Mouse (Mus musculus): ENCODE results near the gene Lbx1. TPM values are rescaled to one million over a fixed set of nuclear protein-coding genes. Genes with fewer than 3 reads are reported as not detected.

Gene Lbx1
- polyA plus RNA-seq, 1 experiment from 2014 or later, result not detected

DNA sequence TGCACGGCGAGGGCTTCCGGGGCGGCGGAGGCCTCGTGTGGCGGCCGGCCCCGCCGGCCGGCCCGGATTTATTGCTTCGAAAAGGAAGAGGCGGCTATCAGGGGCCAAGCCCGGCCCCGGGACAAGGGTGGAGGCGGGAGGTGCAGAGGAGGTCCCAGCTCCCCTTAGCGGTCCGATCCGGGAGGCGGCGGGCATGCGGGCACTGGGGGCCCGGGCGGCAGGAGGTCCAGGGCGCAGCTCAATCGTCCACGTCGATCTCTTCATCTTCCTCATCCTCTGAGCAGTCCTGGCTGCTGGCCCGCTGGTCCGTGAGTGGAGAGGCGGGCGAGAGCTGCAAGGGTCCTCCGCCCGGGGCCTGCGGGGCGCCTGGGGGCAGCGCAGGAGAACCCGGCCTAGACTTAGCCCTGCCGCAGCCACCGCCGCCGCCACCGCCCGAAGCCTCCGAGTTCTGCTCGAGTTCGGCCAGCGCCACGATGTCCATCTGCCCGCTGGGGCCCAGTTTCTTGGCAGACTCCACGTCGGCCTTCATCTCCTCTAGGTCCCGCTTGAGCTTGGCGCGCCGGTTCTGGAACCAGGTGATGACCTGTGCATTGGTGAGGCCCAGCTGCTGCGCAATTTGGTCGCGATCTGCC, 2.0 kb downstream of the Lbx1 start:
- Histone ChIP-seq H3K27ac (replicated peaks) (no peak overlapping the region), H3K4me3 (replicated peaks) (no peak overlapping the region), H3K27me3 (peaks cover 100% of the 10 kb centered on the region), H3K4me1 (replicated peaks) (peaks cover 37% of the 10 kb centered on the region), H3K36me3 (replicated peaks) (no peaks in the 10 kb centered on the region), H3K9me3 (replicated peaks) (no peaks in the 10 kb centered on the region), H3K4me2 (peak overlapping the region; percentile 18; the same call in 1 of the 2 replicates), H3K9ac (no peak overlapping the region)
- WGBS (ENCODE audit: insufficient replicate concordance), result 2% methylated on average over 60 of the region's 60 CpGs
- ATAC-seq (ENCODE audit: insufficient read depth), result no peak

DNA sequence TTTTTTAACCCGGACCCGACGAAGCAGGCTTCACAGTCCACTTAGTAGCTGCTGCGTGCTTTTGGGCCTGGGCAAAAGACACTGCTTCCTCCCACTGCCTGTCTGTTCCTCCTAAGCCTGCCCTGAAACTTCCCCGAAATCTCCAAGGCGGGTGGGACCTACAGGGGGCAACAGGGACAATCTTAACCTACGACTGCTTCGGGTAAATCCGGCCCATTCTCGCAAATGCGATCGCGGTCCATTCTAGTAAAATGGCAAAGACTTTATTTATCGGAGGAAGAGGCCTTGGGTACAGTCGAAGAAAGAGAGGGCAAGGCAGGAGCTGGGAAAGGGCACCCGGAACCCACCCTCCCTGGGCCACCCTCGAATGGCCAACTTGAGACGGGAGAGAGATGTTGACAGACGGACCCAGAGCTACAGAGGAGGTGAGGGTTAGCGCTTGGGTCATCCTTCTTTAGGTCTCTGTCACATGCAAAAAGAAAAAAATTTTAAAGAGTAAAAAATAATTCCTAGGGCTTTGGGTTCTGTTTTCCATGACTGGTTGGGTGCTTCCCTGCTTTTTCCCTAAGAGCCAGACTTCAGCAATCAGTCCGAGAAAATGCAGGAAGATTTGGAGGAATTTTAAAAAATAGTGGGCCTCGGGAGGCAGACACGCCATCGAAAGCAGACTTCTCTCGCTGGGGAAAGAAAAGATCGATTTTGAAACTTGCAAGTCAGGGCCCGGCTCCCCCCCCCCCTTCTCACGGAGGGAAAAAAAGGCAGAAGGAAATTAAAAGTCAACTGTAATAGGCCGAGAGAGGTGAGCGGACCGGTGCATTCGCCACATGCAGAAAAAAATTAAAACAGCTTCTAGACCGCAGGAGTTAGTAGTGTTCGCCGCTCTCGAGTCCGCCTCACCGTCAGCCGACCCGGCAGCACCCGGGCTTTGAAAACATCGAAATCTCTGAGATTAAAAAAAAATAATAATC, 2.9 kb downstream of the Lbx1 start:
- Histone ChIP-seq H3K9ac (no peak overlapping the region), H3K4me2 (peak overlapping the region; percentile 18; the same call in 1 of the 2 replicates), H3K27me3 (peaks cover 100% of the 10 kb centered on the region), H3K9me3 (replicated peaks) (no peaks in the 10 kb centered on the region), H3K36me3 (replicated peaks) (no peaks in the 10 kb centered on the region), H3K27ac (replicated peaks) (no peak overlapping the region), H3K4me3 (replicated peaks) (no peak overlapping the region), H3K4me1 (replicated peaks) (peaks cover 37% of the 10 kb centered on the region)
- 1% methylated on average over 42 of the region's 42 CpGs for WGBS (ENCODE audit: insufficient replicate concordance)
- no peak for ATAC-seq (ENCODE audit: insufficient read depth)

DNA sequence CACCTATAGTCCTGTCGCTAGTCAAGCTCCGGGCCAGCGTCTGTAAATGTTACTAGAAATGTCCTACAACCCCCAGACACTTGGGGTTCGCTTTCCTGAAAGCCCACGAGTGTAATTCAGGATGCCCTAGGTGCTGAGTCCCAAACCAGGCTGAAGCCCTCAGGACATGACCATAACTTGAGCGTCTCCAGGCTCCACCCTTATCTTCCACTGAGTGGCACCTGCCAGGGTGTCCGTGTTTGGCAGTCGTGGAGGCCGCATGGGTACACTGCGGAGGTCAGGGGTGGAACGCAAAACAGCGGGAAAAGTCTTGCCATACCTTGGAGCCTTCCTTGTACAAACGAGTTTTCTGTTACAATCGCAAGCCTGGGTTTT, 3.6 kb downstream of the Lbx1 start:
- ATAC-seq (ENCODE audit: insufficient read depth), result no peak
- peaks cover 100% of the 10 kb centered on the region for H3K27me3 ChIP-seq
- peaks cover 37% of the 10 kb centered on the region for H3K4me1 ChIP-seq (replicated peaks)
- 2% methylated on average over 14 of the region's 14 CpGs for WGBS (ENCODE audit: insufficient replicate concordance)
- H3K27ac ChIP-seq (replicated peaks), result no peak overlapping the region
- no peak overlapping the region for H3K9ac ChIP-seq
- 0 out of 2 replicates have a peak overlapping the region, but pooled peaks have one; percentile 7 for H3K4me2 ChIP-seq
- no peaks in the 10 kb centered on the region for H3K9me3 ChIP-seq (replicated peaks)
- H3K36me3 ChIP-seq (replicated peaks), result no peaks in the 10 kb centered on the region
- H3K4me3 ChIP-seq (replicated peaks), result no peak overlapping the region

DNA sequence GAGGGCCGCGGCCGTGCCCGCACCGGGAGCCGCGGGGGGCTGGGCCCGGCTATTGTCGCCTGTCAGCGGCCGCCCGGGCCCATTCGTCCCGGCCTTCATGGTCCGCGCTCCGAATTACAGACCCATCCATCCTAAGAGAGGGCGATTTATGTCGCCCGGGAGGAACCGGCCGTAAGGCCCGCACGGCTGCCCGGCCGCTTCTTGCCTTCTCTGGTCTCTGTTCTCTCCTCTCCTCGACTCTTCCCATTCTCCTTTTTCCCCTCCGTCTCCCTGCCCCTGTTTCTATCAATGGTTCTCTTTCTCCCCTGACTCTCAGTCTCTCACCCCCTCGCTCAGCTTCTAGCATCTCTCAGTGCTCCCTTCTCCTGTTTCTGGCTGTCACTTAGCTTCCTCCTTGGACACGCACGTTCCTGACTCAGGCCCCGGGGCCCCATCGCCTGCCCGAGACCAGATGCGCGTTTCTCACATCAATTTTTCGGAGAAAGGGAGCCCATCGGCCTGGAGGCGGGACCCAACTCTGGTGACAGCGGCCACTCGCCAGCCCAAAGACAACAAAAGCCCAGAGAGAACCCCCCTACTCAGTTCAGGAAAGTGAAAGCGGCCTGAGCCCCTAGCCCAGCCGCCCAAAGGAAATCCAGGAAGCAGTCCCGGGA, 4.1 kb downstream of the Lbx1 start:
- Histone ChIP-seq H3K4me2 (peak overlapping the region; percentile 7), H3K9ac (no peak overlapping the region), H3K36me3 (replicated peaks) (no peaks in the 10 kb centered on the region), H3K27ac (replicated peaks) (no peak overlapping the region), H3K4me1 (replicated peaks) (peaks cover 34% of the 10 kb centered on the region), H3K9me3 (replicated peaks) (no peaks in the 10 kb centered on the region), H3K4me3 (replicated peaks) (no peak overlapping the region; the same call in 1 of the 2 replicates), H3K27me3 (peaks cover 100% of the 10 kb centered on the region)
- 1% methylated on average over 43 of the region's 44 CpGs for WGBS (ENCODE audit: insufficient replicate concordance)
- ATAC-seq (ENCODE audit: insufficient read depth), result no peak

DNA sequence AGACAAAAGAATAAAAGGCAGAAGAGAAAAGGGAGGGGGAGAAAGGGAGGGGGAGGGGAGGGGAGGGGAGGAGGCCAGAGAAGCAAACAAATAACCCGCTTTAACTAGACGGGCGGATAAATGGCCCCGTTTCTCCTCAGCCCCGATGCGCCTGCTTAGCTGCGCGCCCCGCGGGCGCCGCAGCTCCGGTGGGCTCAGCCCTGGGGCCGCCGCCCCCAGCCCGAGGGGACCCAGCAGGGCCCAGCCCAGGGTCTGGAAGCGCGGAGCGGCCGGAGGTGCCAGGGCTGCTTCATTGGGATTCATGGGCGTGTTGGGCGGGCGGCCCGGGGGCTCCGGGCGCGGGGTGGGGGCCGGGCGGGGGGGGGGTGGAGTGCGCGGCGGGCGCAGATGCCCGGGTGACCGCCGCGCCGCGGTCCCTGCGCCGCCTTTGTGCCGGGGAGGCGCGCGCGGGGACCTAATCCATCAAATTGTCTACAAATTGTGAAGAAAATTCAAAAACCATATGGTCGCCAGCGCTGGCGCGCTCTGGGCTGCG, 4.7 kb downstream of the Lbx1 start:
- Histone ChIP-seq H3K27me3 (peaks cover 100% of the 10 kb centered on the region), H3K4me2 (no peak overlapping the region; the same call in 1 of the 2 replicates), H3K9me3 (replicated peaks) (no peaks in the 10 kb centered on the region), H3K9ac (no peak overlapping the region), H3K27ac (replicated peaks) (no peak overlapping the region), H3K4me1 (replicated peaks) (peaks cover 28% of the 10 kb centered on the region), H3K4me3 (replicated peaks) (no peak overlapping the region; the same call in 1 of the 2 replicates), H3K36me3 (replicated peaks) (no peaks in the 10 kb centered on the region)
- under 1% methylated on average over 51 of the region's 51 CpGs for WGBS (ENCODE audit: insufficient replicate concordance)
- no peak for ATAC-seq (ENCODE audit: insufficient read depth)

DNA sequence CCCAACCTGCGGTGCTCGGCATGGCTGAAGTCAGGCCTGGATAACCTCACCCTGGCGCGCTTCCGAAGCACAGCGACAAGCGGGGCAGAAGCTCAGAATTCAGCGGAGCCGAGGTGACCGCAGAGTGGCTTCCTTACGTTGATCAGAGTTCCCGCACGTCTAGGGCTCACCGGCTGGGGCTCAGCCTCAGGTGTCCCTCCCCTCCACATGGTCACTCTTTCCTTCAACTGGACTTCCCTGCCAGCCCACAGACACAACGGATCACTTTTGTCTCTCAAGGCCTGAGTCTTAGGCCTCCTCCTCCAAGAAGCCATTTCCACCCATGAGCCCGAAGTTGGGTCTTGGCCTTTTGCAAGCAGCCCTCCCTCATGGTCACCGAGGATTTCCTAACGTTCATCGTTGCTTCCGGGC, 5.4 kb downstream of the Lbx1 start:
- Histone ChIP-seq H3K4me1 (replicated peaks) (peaks cover 26% of the 10 kb centered on the region), H3K9me3 (replicated peaks) (no peaks in the 10 kb centered on the region), H3K27me3 (peaks cover 100% of the 10 kb centered on the region), H3K27ac (replicated peaks) (no peak overlapping the region), H3K4me2 (peak overlapping the region; percentile 36; the same call in 1 of the 2 replicates), H3K4me3 (replicated peaks) (no peak overlapping the region), H3K9ac (no peak overlapping the region), H3K36me3 (replicated peaks) (no peaks in the 10 kb centered on the region)
- WGBS (ENCODE audit: insufficient replicate concordance), result under 1% methylated on average over 20 of the region's 20 CpGs
- ATAC-seq (ENCODE audit: insufficient read depth), result no peak

DNA sequence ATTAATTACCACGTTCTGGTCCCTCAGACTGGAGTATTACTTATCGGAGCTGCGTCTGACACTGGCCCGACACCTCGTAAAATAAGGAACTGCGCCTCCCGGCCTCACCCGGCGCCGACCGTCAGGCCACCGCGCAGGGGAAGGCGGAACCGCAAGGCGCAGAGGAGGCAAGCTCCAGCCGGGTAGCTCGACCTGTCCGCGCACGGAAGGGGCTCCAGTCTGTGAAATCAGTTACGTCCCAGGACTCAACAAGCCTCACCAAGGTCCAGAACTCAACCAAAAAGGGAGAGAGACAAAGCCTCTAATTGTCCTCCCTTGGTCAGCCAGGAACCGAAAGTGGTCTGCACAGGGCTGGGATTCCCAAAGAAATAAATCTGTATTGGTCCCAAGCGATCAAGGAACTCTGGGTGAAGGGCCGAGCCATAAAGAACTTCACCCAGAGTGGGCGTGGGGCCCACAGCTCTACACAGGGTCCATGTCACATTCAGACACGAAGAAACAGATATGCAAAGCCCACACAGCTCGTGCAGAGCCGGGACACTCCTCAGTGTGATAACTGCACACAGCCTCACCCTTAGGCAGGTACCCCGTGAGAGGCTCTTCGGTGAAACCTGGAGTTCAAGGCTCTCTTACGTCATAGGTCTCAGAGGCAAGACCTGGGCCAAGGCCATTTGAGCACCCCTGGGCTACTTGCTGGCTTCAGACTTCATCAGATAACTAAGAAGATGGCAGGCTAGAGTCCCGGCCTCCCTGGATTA, 6.1 kb downstream of the Lbx1 start:
- H3K9me3 ChIP-seq (replicated peaks), result no peaks in the 10 kb centered on the region
- no peaks in the 10 kb centered on the region for H3K36me3 ChIP-seq (replicated peaks)
- H3K4me2 ChIP-seq, result peak overlapping the region; percentile 36
- 1% methylated on average over 33 of the region's 33 CpGs for WGBS (ENCODE audit: insufficient replicate concordance)
- no peak overlapping the region for H3K9ac ChIP-seq
- H3K27ac ChIP-seq (replicated peaks), result no peak overlapping the region
- peaks cover 21% of the 10 kb centered on the region for H3K4me1 ChIP-seq (replicated peaks)
- H3K27me3 ChIP-seq, result peaks cover 100% of the 10 kb centered on the region
- peak overlapping the region; percentile 24 for H3K4me3 ChIP-seq (replicated peaks)
- no peak for ATAC-seq (ENCODE audit: insufficient read depth)

DNA sequence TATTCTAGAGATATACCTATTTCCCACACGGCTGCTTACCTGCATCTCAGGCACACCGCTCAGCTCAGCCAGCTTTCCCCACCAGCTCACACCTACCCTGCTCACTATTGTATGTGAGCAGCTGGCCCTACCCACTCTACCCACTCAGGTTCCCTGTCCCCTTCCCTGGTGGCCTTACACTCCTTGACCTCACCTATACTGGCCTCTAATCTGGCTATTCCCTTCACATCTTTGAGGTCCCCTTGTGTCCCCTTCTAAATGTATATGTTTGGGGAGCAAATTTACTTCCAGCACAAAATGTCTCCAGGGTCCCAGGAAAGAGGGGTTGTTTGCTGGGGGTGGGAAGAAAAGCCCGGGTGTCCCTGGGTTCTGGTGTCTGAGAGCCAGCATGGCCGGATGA, 6.8 kb downstream of the Lbx1 start:
- peaks cover 100% of the 10 kb centered on the region for H3K27me3 ChIP-seq
- H3K9ac ChIP-seq, result no peak overlapping the region
- H3K4me3 ChIP-seq (replicated peaks), result no peak overlapping the region
- 3% methylated on average over 4 of the region's 4 CpGs for WGBS (ENCODE audit: insufficient replicate concordance)
- no peak for ATAC-seq (ENCODE audit: insufficient read depth)
- no peak overlapping the region for H3K4me2 ChIP-seq
- H3K4me1 ChIP-seq (replicated peaks), result peaks cover 19% of the 10 kb centered on the region
- no peaks in the 10 kb centered on the region for H3K36me3 ChIP-seq (replicated peaks)
- no peak overlapping the region for H3K27ac ChIP-seq (replicated peaks)
- no peaks in the 10 kb centered on the region for H3K9me3 ChIP-seq (replicated peaks)

DNA sequence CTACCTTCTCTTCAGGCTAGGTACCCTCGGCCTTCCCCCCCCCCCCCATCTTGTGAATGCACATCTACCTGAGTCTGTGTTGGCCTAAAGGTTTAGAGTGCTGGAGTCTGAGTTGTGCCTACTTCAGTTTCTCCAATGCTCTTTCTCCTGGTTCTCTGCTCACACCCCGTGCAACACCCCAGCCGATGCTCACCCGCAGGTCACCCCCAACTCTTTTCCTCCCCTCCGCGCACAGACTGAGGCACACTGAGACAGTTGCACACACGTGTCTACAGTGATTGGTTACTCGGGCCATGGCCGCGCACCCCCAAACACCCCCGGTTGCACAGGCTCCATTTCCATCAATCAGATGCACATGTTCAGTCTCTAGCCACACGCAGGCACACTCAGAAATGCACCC, 7.5 kb downstream of the Lbx1 start:
- Histone ChIP-seq H3K27me3 (peaks cover 100% of the 10 kb centered on the region), H3K9ac (no peak overlapping the region), H3K4me2 (no peak overlapping the region), H3K36me3 (replicated peaks) (no peaks in the 10 kb centered on the region), H3K4me3 (replicated peaks) (no peak overlapping the region), H3K27ac (replicated peaks) (no peak overlapping the region), H3K9me3 (replicated peaks) (no peaks in the 10 kb centered on the region), H3K4me1 (replicated peaks) (peaks cover 14% of the 10 kb centered on the region)
- ATAC-seq (ENCODE audit: insufficient read depth), result no peak
- WGBS (ENCODE audit: insufficient replicate concordance), result 7% methylated on average over 12 of the region's 12 CpGs

DNA sequence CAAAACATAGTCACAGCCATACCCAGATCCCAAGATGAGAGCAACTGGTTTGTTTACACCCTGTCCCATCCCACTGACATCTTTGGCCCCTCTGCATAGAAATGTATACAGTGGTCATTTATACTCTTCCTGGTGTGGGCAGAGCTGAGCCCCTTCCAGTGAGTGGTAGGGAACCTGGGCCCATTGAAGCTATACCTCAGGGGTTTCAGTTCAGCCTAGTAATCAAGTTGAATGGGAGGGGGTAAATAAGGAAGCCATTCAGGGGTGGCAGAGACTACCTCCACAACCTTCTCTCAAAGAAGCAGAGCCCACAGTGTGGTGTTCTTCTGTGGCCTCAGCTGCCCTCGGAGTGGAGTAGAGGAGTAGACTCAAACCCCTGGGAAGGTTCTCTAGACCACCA, 7.9 kb downstream of the Lbx1 start:
- ATAC-seq (ENCODE audit: insufficient read depth), result no peak
- Histone ChIP-seq H3K36me3 (replicated peaks) (no peaks in the 10 kb centered on the region), H3K27me3 (peaks cover 100% of the 10 kb centered on the region), H3K27ac (replicated peaks) (no peak overlapping the region), H3K9ac (no peak overlapping the region), H3K9me3 (replicated peaks) (no peaks in the 10 kb centered on the region), H3K4me2 (no peak overlapping the region), H3K4me3 (replicated peaks) (no peak overlapping the region), H3K4me1 (replicated peaks) (peaks cover 14% of the 10 kb centered on the region)
- WGBS (ENCODE audit: insufficient replicate concordance), result 17% methylated on average over 1 of the region's 1 CpGs
